Mouse (Mus musculus) midbrain, embryonic 16.5 days (tissue): ENCODE data around the gene Cidec. TPM values are rescaled to one million over a fixed set of nuclear protein-coding genes. Genes with fewer than 3 reads are reported as not detected.

Experiments used
- ATAC-seq: fragments of 200-750 bp; cut with Nextera tagmentation; 2 replicates; pipeline ENCODE4 v1.8.0; 2017; ENCODE audit warnings: moderate TSS enrichment
- H3K27ac ChIP-seq: fragments of 300-500 bp; sonication (generic); 2 replicates; pipeline ENCODE4 v1.5.1; 2014; ENCODE audit warnings: mild to moderate bottlenecking, low read length, mixed read lengths
- H3K27me3 ChIP-seq: fragments of 300-500 bp; sonication (generic); 2 replicates; pipeline ENCODE4 v1.6.1; 2014; ENCODE audit warnings: low read depth, low read length, mixed read lengths; ENCODE audit not compliant: control insufficient read depth, insufficient read depth
- H3K36me3 ChIP-seq: fragments of 300-500 bp; sonication (generic); 2 replicates; pipeline ENCODE4 v1.6.1; 2014; ENCODE audit warnings: mild to moderate bottlenecking, low read length, moderate library complexity, mixed read lengths; ENCODE audit not compliant: control insufficient read depth, insufficient read depth
- H3K4me1 ChIP-seq: fragments of 300-500 bp; sonication (generic); 2 replicates; pipeline ENCODE4 v1.6.1; 2014; ENCODE audit warnings: mild to moderate bottlenecking, low read length, mixed read lengths; ENCODE audit not compliant: control insufficient read depth, insufficient read depth
- H3K4me2 ChIP-seq: fragments of 300-500 bp; sonication (generic); 2 replicates; pipeline ENCODE4 v1.6.1; 2014; ENCODE audit warnings: mild to moderate bottlenecking, low read length, mixed read lengths
- H3K4me3 ChIP-seq: fragments of 300-500 bp; sonication (generic); 2 replicates; pipeline ENCODE4 v1.5.1; 2014; ENCODE audit warnings: low read depth, mild to moderate bottlenecking, low read length, moderate library complexity, mixed read lengths
- H3K9ac ChIP-seq: fragments of 300-500 bp; sonication (generic); 2 replicates; pipeline ENCODE4 v1.6.1; 2014; ENCODE audit warnings: low read depth, low read length, mixed read lengths
- H3K9me3 ChIP-seq: fragments of 300-500 bp; sonication (generic); replicated peaks from 2 replicates; pipeline ENCODE4 v1.6.1; 2014; ENCODE audit warnings: mild to moderate bottlenecking, low read length, mixed read lengths; ENCODE audit not compliant: control insufficient read depth, poor library complexity, severe bottlenecking
- WGBS: fragments of 180-500 bp; shearing (Covaris S2); extraction: QIAGEN DNeasy Blood & Tissue Kit; methylation state at CpG from one replicate; pipeline ENCODE4 v1.1.7; 2014; 5-methylcytosine and 5-hydroxymethylcytosine counted together
- polyA plus RNA-seq: library from polyadenylated mRNA; unstranded; fragments of >200 nt; fragmentation: Nextera tagmentation; extraction: Ambion mirVana; gene quantifications from 2 replicates; pipeline ENCODE4 v1.2.1, GENCODE M21; 2015

Cidec gene
- polyA plus RNA-seq, 1 experiment from 2014 or later: not detected

- ATAC-seq: no peak
- Histone ChIP-seq H3K9ac (no peak overlapping the region), H3K4me3 (no peak overlapping the region), H3K4me1 (no peaks in the 10 kb centered on the region), H3K27ac (no peak overlapping the region), H3K9me3 (no peaks in the 10 kb centered on the region), H3K27me3 (no peaks in the 10 kb centered on the region), H3K4me2 (no peak overlapping the region), H3K36me3 (peaks cover 7% of the 10 kb centered on the region)
- WGBS: 77% methylated on average over 9 of the region's 9 CpGs
Observed at GRCm38 (mm10) chr6:113406683-113407082, 28.9 kb downstream of the Cidec start.

- Histone ChIP-seq H3K27ac (no peak overlapping the region), H3K9ac (no peak overlapping the region), H3K9me3 (no peaks in the 10 kb centered on the region), H3K4me3 (no peak overlapping the region), H3K27me3 (no peaks in the 10 kb centered on the region), H3K4me2 (no peak overlapping the region), H3K4me1 (no peaks in the 10 kb centered on the region), H3K36me3 (peaks cover 7% of the 10 kb centered on the region)
- no peak for ATAC-seq
- WGBS: 91% methylated on average over 6 of the region's 6 CpGs
Observed at GRCm38 (mm10) chr6:113405483-113405882, 30.1 kb downstream of the Cidec start.

GRCm38 (mm10) chr6:113404649-113405448, 30.7 kb downstream of the Cidec start:
- Histone ChIP-seq H3K4me3 (no peak overlapping the region), H3K9me3 (no peaks in the 10 kb centered on the region), H3K27me3 (no peaks in the 10 kb centered on the region), H3K36me3 (peaks cover 7% of the 10 kb centered on the region), H3K4me1 (no peaks in the 10 kb centered on the region), H3K27ac (no peak overlapping the region), H3K4me2 (no peak overlapping the region), H3K9ac (no peak overlapping the region)
- ATAC-seq: no peak
- 74% methylated on average over 12 of the region's 12 CpGs for WGBS

- no peak overlapping the region for H3K9ac ChIP-seq
- no peaks in the 10 kb centered on the region for H3K9me3 ChIP-seq
- H3K4me3 ChIP-seq: no peak overlapping the region
- no peak for ATAC-seq
- H3K4me2 ChIP-seq: no peak overlapping the region
- no peaks in the 10 kb centered on the region for H3K4me1 ChIP-seq
- H3K36me3 ChIP-seq: 0 out of 2 replicates have a peak, but pooled peaks cover 2% of the 10 kb centered on the region
- 91% methylated on average over 13 of the region's 13 CpGs for WGBS
- no peak overlapping the region for H3K27ac ChIP-seq
- H3K27me3 ChIP-seq: no peaks in the 10 kb centered on the region
Observed at GRCm38 (mm10) chr6:113402094-113402493, 33.5 kb downstream of the Cidec start.

GRCm38 (mm10) chr6:113396270-113397030, 39.1 kb downstream of the Cidec start:
- H3K4me3 ChIP-seq: no peak overlapping the region
- H3K9ac ChIP-seq: no peak overlapping the region
- peaks cover 8% of the 10 kb centered on the region for H3K4me1 ChIP-seq
- WGBS: 87% methylated on average over 10 of the region's 10 CpGs
- no peaks in the 10 kb centered on the region for H3K27me3 ChIP-seq
- no peak overlapping the region for H3K27ac ChIP-seq
- no peak overlapping the region for H3K4me2 ChIP-seq
- no peaks in the 10 kb centered on the region for H3K9me3 ChIP-seq
- ATAC-seq: no peak
- H3K36me3 ChIP-seq: peaks cover 10% of the 10 kb centered on the region

- ATAC-seq: no peak
- H3K4me1 ChIP-seq: peaks cover 8% of the 10 kb centered on the region
- H3K4me2 ChIP-seq: no peak overlapping the region
- no peaks in the 10 kb centered on the region for H3K9me3 ChIP-seq
- WGBS: 89% methylated on average over 6 of the region's 6 CpGs
- H3K9ac ChIP-seq: no peak overlapping the region
- H3K36me3 ChIP-seq: peaks cover 10% of the 10 kb centered on the region
- H3K27me3 ChIP-seq: no peaks in the 10 kb centered on the region
- no peak overlapping the region for H3K27ac ChIP-seq
- no peak overlapping the region for H3K4me3 ChIP-seq
Observed at GRCm38 (mm10) chr6:113395501-113395900, 40.1 kb downstream of the Cidec start.

- Histone ChIP-seq H3K9ac (no peak overlapping the region), H3K4me2 (no peak overlapping the region), H3K27me3 (no peaks in the 10 kb centered on the region), H3K4me3 (no peak overlapping the region), H3K36me3 (peaks cover 12% of the 10 kb centered on the region), H3K27ac (no peak overlapping the region), H3K9me3 (no peaks in the 10 kb centered on the region), H3K4me1 (peaks cover 8% of the 10 kb centered on the region)
- ATAC-seq: no peak
- 96% methylated on average over 11 of the region's 11 CpGs for WGBS
Observed at GRCm38 (mm10) chr6:113394811-113395210, 40.7 kb downstream of the Cidec start.

GRCm38 (mm10) chr6:113393951-113394350, 41.6 kb downstream of the Cidec start:
- peaks cover 20% of the 10 kb centered on the region for H3K36me3 ChIP-seq
- no peak overlapping the region for H3K4me3 ChIP-seq
- peaks cover 8% of the 10 kb centered on the region for H3K4me1 ChIP-seq
- H3K27ac ChIP-seq: no peak overlapping the region
- no peaks in the 10 kb centered on the region for H3K27me3 ChIP-seq
- no peaks in the 10 kb centered on the region for H3K9me3 ChIP-seq
- 90% methylated on average over 6 of the region's 6 CpGs for WGBS
- no peak overlapping the region for H3K9ac ChIP-seq
- ATAC-seq: no peak
- no peak overlapping the region for H3K4me2 ChIP-seq
